Comparison of ENCODE assay signal across 28 mouse cellular contexts in genomic region chr7:68090576-68090975, GRCm38 (mm10).
DNase-seq lines count a peak whose midpoint lies in the region; ATAC-seq and TF ChIP-seq lines count a peak whose summit lies in the region.
"Had no signal": no experiment of that assay in that cellular context is flagged by ENCODE, and none has a peak within 500 bp of the region (broad histone marks: within the 10 kb centered on the region; RNA-seq: fewer than 3 reads in every experiment).

No protein-coding gene starts in this region.

- no peak for TF ChIP-seq CTCF in liver, postnatal 0 days (IDR thresholded peaks at IDR 0.05; ENCODE audit: low read depth)
- TF ChIP-seq CTCF in cortical plate, adult 2 months (IDR thresholded peaks at IDR 0.05; ENCODE audit: extremely low read depth, insufficient read depth, low read length), result no peak

- H3K27me3 ChIP-seq in liver, embryonic 13.5 days, result peaks cover 4% of the 10 kb centered on the region; the same call in 1 of the 2 replicates
- H3K27me3 ChIP-seq in liver, postnatal 0 days (ENCODE audit: insufficient read depth, low read length), result peaks cover 39% of the 10 kb centered on the region
- H3K27me3 ChIP-seq in liver, embryonic 12.5 days (replicated peaks), result no peaks in the 10 kb centered on the region
- H3K27me3 ChIP-seq: embryonic facial prominence, embryonic 12.5 days; forebrain, embryonic 13.5 days; intestine, embryonic 15.5 days; limb, embryonic 12.5 days; neural tube, embryonic 12.5 days had no signal

- no peak for ATAC-seq in liver, embryonic 13.5 days (ENCODE audit: low read depth)
- ATAC-seq in liver, postnatal 0 days, result no peak
- no peak for ATAC-seq in monocyte, adult 5-6 weeks (replicated peaks; ENCODE audit: insufficient number of reproducible peaks, low FRiP score, low TSS enrichment, poor library complexity, severe bottlenecking)
- ATAC-seq in liver, embryonic 12.5 days, result no peak
- ATAC-seq: forebrain, embryonic 13.5 days; hindbrain, embryonic 16.5 days; intestine, embryonic 15.5 days had no signal

- no peaks in the 10 kb centered on the region for H3K36me3 ChIP-seq in liver, embryonic 13.5 days
- H3K36me3 ChIP-seq in liver, postnatal 0 days (replicated peaks; ENCODE audit: insufficient read depth, low read length), result peaks cover 3% of the 10 kb centered on the region; the same call in 1 of the 2 replicates
- no peaks in the 10 kb centered on the region for H3K36me3 ChIP-seq in liver, embryonic 12.5 days
- H3K36me3 ChIP-seq: intestine, embryonic 15.5 days; neural tube, embryonic 12.5 days had no signal

- TF ChIP-seq EP300 in liver, postnatal 0 days (IDR thresholded peaks at IDR 0.05; ENCODE audit: low read depth), result no peak

- no peaks in the 10 kb centered on the region for H3K9me3 ChIP-seq in liver, embryonic 13.5 days (replicated peaks)
- H3K9me3 ChIP-seq in liver, postnatal 0 days (ENCODE audit: low read length), result no peaks in the 10 kb centered on the region
- H3K9me3 ChIP-seq in liver, embryonic 12.5 days (replicated peaks), result no peaks in the 10 kb centered on the region
- H3K9me3 ChIP-seq: embryonic facial prominence, embryonic 12.5 days; forebrain, embryonic 13.5 days; hindbrain, embryonic 10.5 days; intestine, embryonic 15.5 days; neural tube, embryonic 12.5 days had no signal

- TF ChIP-seq POLR2A in cortical plate, adult 2 months (IDR thresholded peaks at IDR 0.05; ENCODE audit: extremely low read depth, insufficient read depth, low read length), result no peak

- peaks cover 80% of the 10 kb centered on the region for H3K4me1 ChIP-seq in liver, embryonic 13.5 days (replicated peaks)
- H3K4me1 ChIP-seq in liver, postnatal 0 days (ENCODE audit: insufficient read depth), result peaks cover 16% of the 10 kb centered on the region; the same call in 1 of the 2 replicates
- peaks cover 15% of the 10 kb centered on the region for H3K4me1 ChIP-seq in cortical plate, adult 2 months (ENCODE audit: control insufficient read depth, insufficient read depth, low read length)
- H3K4me1 ChIP-seq in liver, embryonic 12.5 days, result peaks cover 94% of the 10 kb centered on the region

- H3K4me2 ChIP-seq in liver, embryonic 13.5 days, result no peak overlapping the region
- H3K4me2 ChIP-seq in liver, postnatal 0 days (ENCODE audit: low read depth, low read length), result no peak overlapping the region
- no peak overlapping the region for H3K4me2 ChIP-seq in liver, embryonic 12.5 days
- H3K4me2 ChIP-seq: embryonic facial prominence, embryonic 12.5 days; forebrain, embryonic 13.5 days; heart, embryonic 11.5 days; intestine, embryonic 15.5 days; limb, embryonic 12.5 days; liver, embryonic 11.5 days; lung, embryonic 14.5 days; neural tube, embryonic 12.5 days had no signal

- H3K4me3 ChIP-seq in liver, embryonic 13.5 days (replicated peaks), result no peak overlapping the region
- no peak overlapping the region for H3K4me3 ChIP-seq in liver, postnatal 0 days (ENCODE audit: low read depth, low read length)
- no peak overlapping the region for H3K4me3 ChIP-seq in cortical plate, adult 2 months (ENCODE audit: insufficient read depth, low read length)
- no peak overlapping the region for H3K4me3 ChIP-seq in liver, embryonic 12.5 days
- H3K4me3 ChIP-seq: embryonic facial prominence, embryonic 12.5 days; forebrain, embryonic 13.5 days; hindbrain, embryonic 10.5 days; intestine, embryonic 15.5 days; limb, embryonic 12.5 days; neural tube, embryonic 12.5 days had no signal

- H3K27ac ChIP-seq in liver, embryonic 13.5 days, result peak overlapping the region; percentile 39; the same call in 1 of the 2 replicates
- H3K27ac ChIP-seq in liver, postnatal 0 days (ENCODE audit: low read depth), result no peak overlapping the region
- H3K27ac ChIP-seq in cortical plate, adult 2 months (ENCODE audit: insufficient read depth, low read length), result peak overlapping the region; percentile 43
- no peak overlapping the region for H3K27ac ChIP-seq in liver, embryonic 12.5 days
- H3K27ac ChIP-seq: embryonic facial prominence, embryonic 12.5 days; forebrain, embryonic 13.5 days; hindbrain, embryonic 10.5 days; intestine, embryonic 15.5 days; limb, embryonic 12.5 days; neural tube, embryonic 12.5 days had no signal

- no peak for DNase-seq in liver, embryonic 13.5 days
- DNase-seq in liver, postnatal 0 days, result no peak
- peak; percentile 43 to 47 for DNase-seq in layer of hippocampus, adult 8-10 months (ENCODE audit: low spot score in 2 of 2)
- peak; percentile 30 to 74 for DNase-seq in left cerebral cortex, postnatal 25 days (ENCODE audit: low spot score in 2 of 2)
- DNase-seq in heart, postnatal 36 days, result no peak
- DNase-seq: adrenal gland, postnatal 25 days; cerebellum, adult 11-12 months; cerebellum, postnatal 10 days; gastrocnemius, postnatal 14 days; heart, adult 11 months; kidney, adult 8-10 months; kidney, postnatal 10 days; lung, embryonic 14.5 days; midbrain, embryonic 14.5 days; spleen, adult 18-20 months; thymus, postnatal 14 days had no signal

- 80% methylated on average over 8 of the region's 8 CpGs for WGBS in liver, embryonic 13.5 days (ENCODE audit: insufficient replicate concordance)
- WGBS in liver, postnatal 0 days (ENCODE audit: insufficient replicate concordance), result 83% methylated on average over 8 of the region's 8 CpGs
- 89% methylated on average over 8 of the region's 8 CpGs for WGBS in liver, embryonic 12.5 days (ENCODE audit: insufficient replicate concordance)

- no peak overlapping the region for H3K9ac ChIP-seq in liver, embryonic 13.5 days
- no peak overlapping the region for H3K9ac ChIP-seq in liver, postnatal 0 days (replicated peaks)
- H3K9ac ChIP-seq in liver, embryonic 12.5 days, result no peak overlapping the region
- H3K9ac ChIP-seq: embryonic facial prominence, embryonic 12.5 days; forebrain, embryonic 13.5 days; intestine, embryonic 15.5 days; limb, embryonic 12.5 days; lung, embryonic 14.5 days; neural tube, embryonic 12.5 days had no signal

- intact Hi-C loops in left cerebral cortex, postnatal 25 days (cut with DNase I), result no loop called here
- intact Hi-C loops in heart, postnatal 36 days (cut with DNase I), result no loop called here

Comparison
In these comparisons a context has a peak if more than half of its experiments do, and no peak if none do; other contexts are left out.
1. H3K27ac ChIP-seq: peak in liver, embryonic 13.5 days (single experiment) and cortical plate, adult 2 months (single experiment); none in liver, postnatal 0 days (single experiment) and liver, embryonic 12.5 days (single experiment).
2. DNase-seq: peak in layer of hippocampus, adult 8-10 months (2 of 2) and left cerebral cortex, postnatal 25 days (2 of 2); none in liver, embryonic 13.5 days (single experiment), liver, postnatal 0 days (single experiment) and heart, postnatal 36 days (0 of 2).